Mouse (Mus musculus) liver, adult (tissue): ENCODE data around the gene Olfr68.

Experiments
- GATA4 ChIP-seq: IDR thresholded peaks from 2 replicates; pipeline ENCODE4 v1.6.1; 2014; ENCODE audit warnings: mild to moderate bottlenecking, low read length; ENCODE audit not compliant: insufficient replicate concordance

Gene Olfr68

GRCm38 (mm10) chr7:103757233-103757632 is 22.3 kb downstream of the Olfr68 start, which contains the start of gene Olfr630:
TSS of gene Olfr630 (minus strand) at chr7:103757333.
- TF ChIP-seq GATA4, result no peak

GRCm38 (mm10) chr7:103744843-103745242 is 34.7 kb downstream of the Olfr68 start, which contains the start of gene Olfr629:
TSS of gene Olfr629 (minus strand) at chr7:103744943.
- TF ChIP-seq GATA4, result no peak

GRCm38 (mm10) chr7:103730074-103730473 is 49.4 kb downstream of the Olfr68 start, which contains the start of gene Olfr628:
TSS of gene Olfr628 (plus strand) at chr7:103730374.
- no peak for TF ChIP-seq GATA4
